Mouse (Mus musculus) adrenal gland (tissue): ENCODE measurements around the gene Krt7.

Experiments used
- intact Hi-C: fragments of 180-260 bp; cut with DNase I; formaldehyde crosslinking; loops from one replicate; pipeline ENCODE4 v1.15.1; 2025
- long read RNA-seq, 2 experiments: library from polyadenylated mRNA; unstranded; transcript quantifications; one replicate each; pipeline ENCODE4 v2.0.0; 2020; ENCODE audit warnings: borderline replicate concordance in 1 of 2; ENCODE audit not compliant: insufficient replicate concordance in 1 of 2

The Krt7 gene
- long read RNA-seq, experiment 1, full-length matches to known transcripts, result 1 of 2 reads
- long read RNA-seq, experiment 1, partial matches to known transcripts, result 1 of 2 reads
- long read RNA-seq, experiment 1, other reads (novel, unspliced or antisense), result 0 of 2 reads
- long read RNA-seq, experiment 2, full-length matches to known transcripts, result 2 of 2 reads
- long read RNA-seq, experiment 2, partial matches to known transcripts, result 0 of 2 reads
- long read RNA-seq, experiment 2, other reads (novel, unspliced or antisense), result 0 of 2 reads

DNA sequence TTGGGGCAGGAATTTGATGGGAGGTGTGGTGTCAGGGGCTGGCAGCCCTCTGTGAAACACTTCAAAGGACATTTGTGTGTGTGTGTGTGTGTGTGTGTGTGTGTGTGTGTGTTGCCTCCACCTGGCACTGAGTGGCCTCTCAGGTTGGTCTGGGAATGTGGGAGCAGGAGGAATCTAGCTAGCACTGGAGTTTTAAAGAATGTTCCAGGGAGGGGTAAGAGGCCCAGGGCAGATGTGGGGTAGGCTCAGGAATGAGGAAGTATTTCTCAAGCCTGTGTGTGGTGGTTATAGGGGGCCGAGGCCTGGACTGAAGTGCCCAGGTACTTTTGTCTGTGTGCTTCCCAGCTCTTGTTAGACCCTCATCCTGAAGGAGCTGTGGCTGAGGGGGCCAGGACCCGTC, at the start of gene Krt7:
Gene Krt7 (plus strand): TSS at position 269 of the 400 bp plus-strand sequence.
- intact Hi-C loops, result no loop called here

DNA sequence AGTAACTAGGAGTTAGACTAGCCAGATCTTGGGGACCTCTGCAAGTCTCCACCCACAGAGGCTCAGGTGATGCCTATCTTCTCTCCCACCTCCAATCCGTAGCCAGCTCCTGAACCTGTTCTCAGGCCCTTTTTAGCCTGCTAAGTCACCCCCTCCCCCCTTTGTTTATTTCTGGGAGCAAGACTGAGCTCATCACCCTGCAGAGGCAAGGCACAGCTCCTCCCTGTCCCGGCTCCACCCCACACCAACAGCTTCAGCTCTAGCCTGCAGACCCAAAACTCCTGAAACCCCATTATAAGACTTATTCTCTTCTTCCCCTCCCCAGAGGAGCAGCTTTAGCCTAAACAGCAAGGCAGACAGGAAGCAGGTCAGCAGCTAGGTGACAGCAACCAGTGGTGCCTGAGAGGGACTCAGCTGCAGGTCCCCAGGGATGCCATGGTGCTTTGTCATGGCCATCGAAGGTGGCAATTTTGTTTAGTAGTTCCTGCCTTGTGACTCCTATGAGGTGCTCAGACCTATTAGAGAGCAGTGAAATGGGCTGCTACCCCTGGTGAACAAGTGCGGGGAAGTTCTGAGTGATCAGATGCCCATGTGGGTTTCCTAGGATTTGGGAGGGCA, 48.3 kb upstream of the Krt7 start:
- intact Hi-C loops, result no loop called here

DNA sequence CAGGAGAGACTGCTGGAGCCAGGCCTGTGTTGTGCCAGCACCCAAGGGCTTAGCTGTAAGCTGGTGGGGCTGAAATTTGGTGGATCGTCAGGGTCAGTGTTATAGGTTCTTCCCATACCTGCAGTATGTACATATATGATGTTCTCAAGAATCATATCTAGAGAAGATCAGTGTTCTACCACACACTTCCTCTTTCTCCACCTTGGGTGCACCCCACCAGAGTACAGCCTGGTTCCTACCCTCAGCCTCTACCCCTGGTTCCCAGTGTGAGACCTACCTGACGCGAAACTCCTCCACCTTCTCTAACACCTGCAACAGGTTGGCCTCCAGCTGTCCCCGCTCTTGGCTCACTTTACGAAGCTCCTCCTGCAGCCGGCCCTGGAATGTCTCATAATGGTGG, 46.9 kb upstream of the Krt7 start:
- intact Hi-C loops, result no loop called here

DNA sequence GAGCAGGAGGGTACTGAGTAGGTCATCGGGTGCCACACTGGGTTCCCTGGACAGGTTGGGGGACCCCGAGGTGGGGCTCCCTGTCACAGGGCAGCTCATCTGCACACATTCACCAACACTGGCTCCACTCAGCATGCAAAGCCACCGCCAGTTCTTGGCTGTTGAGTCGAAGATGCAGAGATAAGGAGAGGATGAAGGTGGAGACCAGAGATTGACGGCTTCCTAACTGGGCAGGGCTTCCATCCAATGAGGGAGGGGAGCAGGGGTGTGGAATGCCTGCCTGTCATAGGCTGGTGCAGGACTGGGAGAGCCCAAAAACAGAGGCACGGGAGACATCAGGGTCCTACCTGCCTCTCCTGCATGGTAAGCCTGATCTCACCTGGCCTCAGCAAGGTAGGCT, 46.4 kb upstream of the Krt7 start:
- intact Hi-C loops, result no loop called here

DNA sequence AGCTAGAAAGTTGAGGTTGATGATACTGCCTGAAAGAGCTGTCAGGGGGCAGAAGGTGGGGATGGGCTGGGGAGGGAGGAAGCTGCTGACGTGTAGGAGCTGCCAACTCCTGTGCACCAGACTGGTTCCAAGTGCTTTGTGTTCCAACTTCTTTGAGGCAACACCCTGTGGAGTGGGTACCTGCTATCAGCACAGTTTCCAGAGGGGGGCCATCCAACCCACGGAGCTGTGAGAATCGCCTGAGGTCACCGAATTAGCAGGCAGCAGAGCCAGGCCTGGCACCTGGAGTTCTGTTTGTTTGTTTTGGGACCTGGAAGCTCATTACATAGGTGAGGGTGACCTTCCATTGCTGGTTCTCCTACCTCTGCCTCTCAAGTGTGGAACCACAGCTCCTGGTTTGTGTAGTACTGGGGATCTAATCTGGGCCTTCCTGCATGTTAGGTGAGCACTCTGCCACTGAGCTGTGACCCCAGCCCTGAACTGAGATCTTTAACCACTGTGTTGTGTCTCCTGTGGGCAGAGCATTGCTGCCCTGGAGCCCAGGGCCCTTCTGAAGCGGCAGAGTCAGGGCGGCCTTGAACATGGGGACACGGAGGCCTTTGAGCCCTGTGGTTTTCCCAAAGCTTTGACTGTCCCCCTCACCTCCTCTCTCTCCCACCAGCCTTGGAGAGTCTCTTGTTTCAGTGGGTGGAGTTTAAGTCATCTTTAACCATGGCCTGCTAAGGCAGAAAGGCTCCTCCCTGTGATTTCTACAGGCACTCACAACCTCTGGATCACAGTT, 45.8 kb upstream of the Krt7 start:
- intact Hi-C loops, result no loop called here

DNA sequence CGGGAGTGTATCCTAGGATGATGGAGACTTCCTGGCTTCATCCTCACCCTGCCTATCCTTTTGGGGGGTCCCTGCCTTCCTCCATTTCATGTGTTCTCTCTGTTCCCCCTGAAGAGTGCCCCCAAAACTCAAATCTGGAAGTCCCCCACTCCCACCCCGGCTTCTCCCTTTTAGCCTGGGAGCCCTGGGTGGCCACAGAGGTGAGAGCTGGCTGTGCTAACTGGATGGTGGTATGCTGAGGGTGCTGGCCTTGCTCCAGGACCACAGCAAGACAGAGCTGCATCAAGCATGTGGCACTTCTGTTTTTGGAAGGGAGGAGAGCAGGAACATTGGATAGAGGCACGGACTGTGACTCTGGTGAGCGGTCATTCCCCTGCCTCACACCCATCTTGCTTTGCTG, 45.1 kb upstream of the Krt7 start:
- intact Hi-C loops, result no loop called here

DNA sequence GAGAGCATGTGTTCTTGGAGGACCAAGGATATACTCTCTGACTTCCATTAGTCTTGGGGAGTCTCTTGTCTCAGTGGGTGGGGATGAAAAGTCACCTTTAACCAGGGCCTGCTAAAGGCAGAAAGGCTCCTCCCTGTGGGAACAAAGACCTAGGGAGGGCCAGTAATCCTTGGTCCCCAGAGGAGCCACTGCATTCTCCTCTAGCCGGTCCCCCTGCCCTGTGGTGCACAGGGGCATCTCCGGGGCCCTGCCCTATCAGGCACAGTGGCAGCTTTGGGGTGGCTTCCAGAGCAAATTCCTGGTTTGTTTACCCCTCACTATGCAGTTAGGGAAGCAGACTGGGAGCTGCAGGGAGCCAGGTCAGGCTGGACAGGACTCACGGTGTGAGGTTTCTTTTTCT, 44.4 kb upstream of the Krt7 start:
- intact Hi-C loops, result no loop called here

DNA sequence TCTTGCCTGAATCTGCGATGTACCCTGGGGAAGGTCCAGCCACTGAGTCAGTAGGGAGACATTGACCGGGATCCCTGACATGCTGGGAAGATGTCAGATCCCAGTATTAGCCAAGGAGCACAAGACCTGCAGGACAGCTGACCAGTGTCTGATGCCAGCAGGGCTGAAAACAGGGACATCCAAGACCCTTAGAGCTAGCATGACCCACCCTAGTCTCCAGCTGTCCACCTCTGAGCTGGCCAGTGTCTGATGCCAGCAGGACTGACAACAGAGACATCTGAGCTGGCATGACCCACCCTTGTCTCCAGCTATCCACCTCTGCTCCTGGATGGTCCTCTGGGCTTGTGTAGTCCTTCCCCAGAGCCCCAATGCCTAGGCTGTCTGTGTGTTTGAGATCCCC, 43.9 kb upstream of the Krt7 start:
- intact Hi-C loops, result no loop called here

DNA sequence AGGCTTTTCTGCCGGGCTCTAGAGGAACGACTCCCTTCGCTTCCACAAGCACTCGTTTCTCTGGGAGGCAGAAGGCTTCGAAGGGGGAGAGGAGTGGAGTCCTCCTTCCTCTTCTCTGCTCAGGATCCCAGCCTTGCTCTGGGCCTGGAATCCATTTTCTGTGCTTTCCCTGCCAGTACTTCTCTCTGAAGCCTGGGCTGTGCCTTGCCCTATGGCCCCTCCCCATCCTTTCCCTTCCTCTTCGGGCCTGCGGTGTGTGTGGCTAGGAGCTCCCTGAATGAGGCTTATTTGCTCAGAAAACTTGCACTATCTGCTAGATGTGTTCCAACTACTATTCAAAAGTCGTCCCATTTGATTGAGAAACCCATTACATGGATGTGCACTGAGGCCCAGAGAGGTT, 43.3 kb upstream of the Krt7 start:
- intact Hi-C loops, result no loop called here

DNA sequence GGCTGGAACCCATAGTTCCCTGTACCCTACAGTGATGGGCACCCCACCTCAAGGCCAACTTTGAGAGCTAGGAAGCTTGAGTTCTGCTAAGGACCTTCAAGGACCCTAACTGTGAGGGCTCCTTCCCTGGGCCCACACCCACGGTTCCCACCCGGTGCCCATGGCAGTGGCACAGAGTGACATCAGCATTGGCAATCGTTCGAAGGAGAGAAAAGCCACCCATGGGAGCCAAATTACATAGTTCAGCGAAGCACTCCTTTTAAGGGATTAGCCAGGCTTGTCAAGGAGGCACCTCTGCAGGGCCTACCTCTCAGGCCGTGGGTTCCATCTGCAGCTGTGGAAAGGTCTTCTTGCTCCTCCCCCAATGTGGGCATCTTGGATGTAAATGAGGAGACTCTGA, 42.8 kb upstream of the Krt7 start:
- intact Hi-C loops, result no loop called here

DNA sequence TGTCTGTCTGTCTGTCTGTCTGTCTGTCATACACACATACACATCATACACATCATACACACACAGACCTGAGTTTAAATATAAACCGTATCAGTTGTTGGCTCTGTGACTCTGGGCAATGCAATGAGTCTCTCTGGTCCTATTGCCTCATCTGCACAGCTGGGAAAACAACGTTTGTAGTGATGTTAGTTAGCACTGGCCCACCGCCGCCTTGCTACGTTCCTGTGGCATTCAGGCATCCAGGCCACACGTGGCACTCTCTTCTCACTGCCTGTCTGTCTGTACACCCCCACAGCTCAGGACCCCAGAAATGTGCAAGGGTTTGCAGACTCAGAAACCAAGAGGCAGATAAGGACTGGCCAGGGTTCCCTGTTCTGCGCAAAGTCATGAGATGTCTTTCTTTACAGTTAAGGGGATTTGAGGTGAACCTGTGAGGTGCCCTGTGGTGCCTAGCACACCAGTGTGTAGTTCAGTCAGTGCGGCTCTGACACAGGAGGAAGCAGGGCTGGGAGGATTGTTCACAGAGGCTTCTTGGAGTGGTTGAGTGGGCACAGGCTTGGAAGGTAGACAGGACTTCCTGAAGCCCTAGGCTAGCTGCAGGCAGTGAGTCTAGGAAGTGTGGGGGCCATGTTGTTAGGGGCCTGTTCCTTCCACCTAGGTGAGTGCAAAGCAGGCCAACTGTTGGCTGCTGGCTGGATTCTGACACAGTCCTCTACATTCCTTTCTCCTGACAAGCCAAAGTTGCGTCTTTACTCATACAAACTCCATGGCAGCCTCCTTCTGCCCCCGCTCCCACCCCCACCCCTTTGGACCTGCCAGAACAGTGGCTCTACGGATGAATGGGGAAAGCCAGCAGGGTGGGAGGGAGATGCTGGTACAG, 42.1 kb upstream of the Krt7 start:
- intact Hi-C loops, result no loop called here

DNA sequence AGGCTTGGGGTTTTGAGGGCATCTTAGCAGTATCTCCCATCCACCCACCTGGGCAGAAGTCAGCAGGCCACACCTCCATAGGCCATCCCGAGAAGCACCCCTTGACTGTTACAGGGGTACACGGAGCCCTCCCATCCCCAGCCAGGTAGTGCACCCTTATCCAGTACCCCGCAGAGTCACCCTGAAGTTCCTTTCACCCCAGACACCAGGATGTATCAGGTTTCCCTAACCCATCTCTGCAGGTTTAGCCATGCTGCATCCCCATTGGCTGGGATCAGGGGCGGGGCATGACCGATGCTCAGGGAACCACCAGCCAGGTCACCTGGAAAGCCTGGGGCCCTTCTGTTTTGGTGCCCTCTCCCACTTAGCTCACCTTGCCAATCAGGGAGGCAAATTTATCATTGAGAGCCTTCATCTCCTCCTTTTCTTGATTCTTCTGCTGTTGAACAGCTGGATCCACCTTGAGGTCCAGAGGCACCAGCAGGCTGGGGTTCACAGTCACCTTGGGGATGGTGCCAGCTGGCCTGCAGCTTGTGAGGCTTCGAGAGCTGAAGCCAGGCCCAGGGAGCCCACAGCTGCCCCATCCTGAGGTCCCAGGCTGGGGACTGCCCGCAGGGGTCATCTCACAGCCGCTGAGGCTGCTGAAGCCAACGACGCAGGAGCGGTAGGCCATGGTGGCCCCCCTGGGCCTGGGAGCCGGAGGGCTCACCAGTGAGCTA, 41.3 kb upstream of the Krt7 start:
- intact Hi-C loops, result no loop called here

DNA sequence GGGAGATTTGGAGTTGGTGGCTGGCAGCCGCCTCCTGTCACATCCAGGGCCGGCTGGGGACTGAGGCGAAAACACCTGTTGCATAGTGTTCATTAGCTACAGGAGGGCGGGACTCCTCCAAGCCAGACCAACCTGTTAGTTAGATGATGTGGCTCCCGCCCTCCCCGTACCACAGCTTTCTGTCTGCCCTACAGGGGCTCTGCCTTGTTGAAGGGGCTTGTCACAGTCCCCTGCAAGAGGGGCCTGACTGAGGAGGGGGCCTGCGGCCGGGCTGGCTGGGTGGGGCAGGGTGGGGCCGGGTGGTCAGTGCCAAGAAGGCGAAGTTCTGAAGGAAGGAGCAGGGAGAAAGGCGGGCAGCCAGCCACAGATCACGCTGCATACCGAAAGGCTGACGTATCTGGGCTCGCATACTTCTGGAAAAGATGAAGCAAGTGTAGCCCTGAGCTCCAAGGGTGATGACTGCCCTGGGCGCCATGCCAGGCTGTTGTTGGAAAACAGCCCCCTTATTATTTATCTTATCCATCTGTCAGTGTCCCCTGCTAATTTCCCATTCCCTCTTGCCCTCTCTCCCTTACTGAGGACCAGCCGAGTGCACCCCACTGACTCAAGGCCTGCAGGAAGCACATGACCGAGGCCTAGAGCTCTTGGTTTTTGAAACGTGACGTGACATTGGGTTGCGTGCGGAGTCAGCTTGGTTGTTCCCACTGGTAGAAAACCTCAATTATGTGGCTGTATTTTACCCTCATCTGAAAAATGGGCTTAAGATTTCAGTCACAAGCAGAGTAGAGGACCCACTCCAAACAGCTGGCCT, 40.5 kb upstream of the Krt7 start, which contains the start of gene Krt80:
Gene Krt80 (minus strand): TSS at position 62 of the 811 bp plus-strand sequence.
- intact Hi-C loops, result no loop called here

DNA sequence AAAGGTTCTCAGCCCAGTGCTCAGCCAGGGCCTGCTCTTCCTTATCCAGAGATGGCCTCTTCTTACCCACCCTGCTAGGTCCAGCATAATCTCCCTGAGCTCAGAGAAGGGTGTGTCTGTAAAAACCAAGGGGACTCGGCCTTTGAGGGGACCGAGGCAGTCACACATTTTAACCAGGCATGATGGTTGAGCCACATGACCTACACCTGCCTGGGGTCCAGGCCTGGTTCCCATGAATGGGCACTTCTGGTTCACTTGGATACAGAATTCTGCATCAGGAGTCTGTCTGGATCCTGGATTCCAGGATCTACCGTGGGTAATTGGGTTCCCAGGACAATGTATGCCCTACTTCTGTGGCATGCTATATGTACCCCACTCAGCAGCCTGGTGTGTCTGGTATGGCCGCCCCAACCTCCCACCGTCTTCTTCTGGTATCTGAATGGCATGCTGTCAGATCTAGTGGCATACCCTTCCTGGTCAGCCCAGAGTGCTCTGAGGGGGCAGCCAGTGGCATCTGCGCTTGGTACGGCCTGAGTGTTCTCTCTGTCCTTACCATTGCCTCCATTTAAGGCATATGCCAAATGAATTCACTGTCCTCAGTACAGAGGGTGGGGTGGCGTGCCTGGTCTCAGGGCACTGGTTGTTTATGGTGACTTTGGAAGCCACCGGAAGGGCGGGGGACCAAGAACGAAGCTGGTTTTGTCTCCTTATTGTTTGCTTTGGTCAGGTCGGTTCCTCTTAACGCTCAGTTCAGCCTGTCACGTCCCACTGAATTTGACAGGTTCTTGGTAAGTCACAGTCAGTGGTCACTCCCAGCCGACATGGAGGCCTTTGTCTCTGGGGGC, 39.5 kb upstream of the Krt7 start:
- intact Hi-C loops, result no loop called here

DNA sequence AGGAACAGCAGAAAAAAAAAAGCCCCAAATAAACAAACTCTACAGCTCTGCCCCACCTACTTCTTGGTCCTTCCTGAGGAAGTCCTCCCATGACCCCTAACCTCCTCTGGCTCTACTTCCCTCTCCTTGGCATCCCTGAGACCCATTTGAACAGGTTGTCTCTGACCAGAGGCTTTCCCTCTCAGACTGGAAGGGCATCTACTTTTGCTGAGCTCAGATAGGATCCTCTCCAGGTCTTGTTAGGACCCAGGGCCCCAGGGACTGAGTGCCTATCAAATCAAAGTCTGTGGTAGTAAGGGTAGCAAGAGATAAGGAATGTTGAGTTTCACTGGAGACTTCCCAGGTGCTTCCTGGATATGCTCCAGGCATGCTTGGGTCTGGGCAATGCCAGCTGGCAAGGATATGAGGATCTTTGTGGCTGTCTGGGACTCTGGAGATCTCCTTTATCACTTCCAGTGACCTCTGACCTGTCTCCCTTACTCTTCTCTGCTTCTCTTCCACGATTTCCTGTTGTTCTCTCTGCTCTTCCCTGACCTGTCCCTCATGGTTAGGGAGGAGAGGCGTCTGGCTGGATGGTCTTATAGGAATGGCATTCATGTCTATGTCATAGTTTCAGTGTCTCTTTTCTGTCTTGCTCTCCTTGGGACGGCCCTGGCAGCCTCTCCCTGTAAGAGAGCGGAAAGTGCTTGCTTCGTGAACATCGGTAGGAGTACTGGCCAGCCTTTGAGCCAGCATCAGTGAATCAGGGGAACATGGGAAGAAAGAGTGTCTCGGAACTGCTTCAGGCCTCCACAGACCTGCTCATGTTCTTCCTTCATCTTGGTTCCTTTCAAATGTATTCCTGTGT, 38.5 kb upstream of the Krt7 start:
- intact Hi-C loops, result no loop called here

DNA sequence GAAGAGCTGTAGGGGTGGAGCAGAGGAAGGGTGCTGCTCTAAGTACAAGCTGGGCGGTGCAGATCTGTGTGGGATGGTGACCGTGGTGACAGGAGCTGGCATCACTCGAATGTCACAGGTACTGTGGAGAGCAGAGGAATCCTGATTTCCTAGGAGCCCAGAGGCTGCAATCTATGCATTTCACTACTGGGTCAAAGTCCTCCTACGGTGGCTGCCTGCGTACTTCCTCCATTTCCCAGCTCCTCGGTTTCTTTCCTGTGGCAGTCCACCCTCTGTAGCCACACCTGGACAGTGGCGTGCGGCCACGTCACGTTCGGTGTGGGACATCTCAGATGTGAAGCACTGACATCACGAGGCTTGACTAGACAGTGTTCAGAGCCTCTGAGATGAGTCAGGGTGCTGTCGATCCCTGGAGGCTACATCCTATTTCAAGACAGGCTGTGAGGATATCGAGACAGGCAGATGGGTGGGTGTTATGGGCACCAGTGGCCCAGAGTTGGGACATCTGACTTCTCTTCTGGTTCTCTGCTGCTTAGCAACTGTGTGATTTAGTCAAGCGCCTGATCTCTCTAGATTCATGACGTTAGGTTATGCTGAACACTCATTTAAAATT, 37.5 kb upstream of the Krt7 start:
- intact Hi-C loops, result no loop called here

DNA sequence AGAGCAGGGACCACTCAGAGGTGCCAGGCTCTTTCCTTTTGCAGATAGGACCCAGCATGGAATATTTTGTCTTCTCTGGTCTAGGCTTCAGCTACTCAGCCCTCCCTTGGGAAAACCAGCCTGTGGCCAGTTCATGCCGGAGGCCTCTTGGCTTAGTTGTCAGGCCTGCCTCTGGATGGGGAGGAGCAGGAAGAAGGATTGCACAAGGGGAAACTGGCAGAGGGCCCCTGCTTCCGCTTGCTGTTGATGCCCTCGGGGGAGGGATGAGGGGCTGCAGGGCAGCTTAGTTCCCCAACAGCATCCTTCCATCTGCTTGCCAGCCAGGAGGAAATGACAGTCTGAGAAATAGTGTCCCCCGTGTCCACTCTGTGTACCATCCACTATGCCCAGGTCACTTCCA, 36.0 kb upstream of the Krt7 start:
- intact Hi-C loops, result no loop called here
